Mouse (Mus musculus) intestine, embryonic 16.5 days (tissue): ENCODE results near the gene Atp6v1f. TPM values are rescaled to one million over a fixed set of nuclear protein-coding genes. Genes with fewer than 3 reads are reported as not detected.

Source experiments
- ATAC-seq: fragments of 200-750 bp; cut with Nextera tagmentation; 2 replicates; pipeline ENCODE4 v1.8.0; 2017; ENCODE audit warnings: moderate TSS enrichment, moderate library complexity
- H3K27ac ChIP-seq: fragments of 300-500 bp; sonication (generic); 2 replicates; pipeline ENCODE4 v1.5.1; 2014; ENCODE audit warnings: mild to moderate bottlenecking, low read length
- H3K27me3 ChIP-seq: fragments of 300-500 bp; sonication (generic); replicated peaks from 2 replicates; pipeline ENCODE4 v1.6.1; 2014; ENCODE audit warnings: low read length, control low read depth, mixed read lengths; ENCODE audit not compliant: control insufficient read depth, insufficient read depth
- H3K36me3 ChIP-seq: fragments of 300-500 bp; sonication (generic); 2 replicates; pipeline ENCODE4 v1.6.1; 2014; ENCODE audit warnings: low read length, control low read depth; ENCODE audit not compliant: control insufficient read depth, insufficient read depth
- H3K4me1 ChIP-seq: fragments of 300-500 bp; sonication (generic); 2 replicates; pipeline ENCODE4 v1.6.1; 2014; ENCODE audit warnings: low read length, control low read depth, mixed read lengths; ENCODE audit not compliant: control insufficient read depth, insufficient read depth
- H3K4me2 ChIP-seq: fragments of 300-500 bp; sonication (generic); 2 replicates; pipeline ENCODE4 v1.6.1; 2014; ENCODE audit warnings: low read depth, low read length, control low read depth
- H3K4me3 ChIP-seq: fragments of 300-500 bp; sonication (generic); 2 replicates; pipeline ENCODE4 v1.5.1; 2014; ENCODE audit warnings: mild to moderate bottlenecking, low read length
- H3K9ac ChIP-seq: fragments of 300-500 bp; sonication (generic); 2 replicates; pipeline ENCODE4 v1.6.1; 2014; ENCODE audit warnings: low read depth, low read length
- H3K9me3 ChIP-seq: fragments of 300-500 bp; sonication (generic); 2 replicates; pipeline ENCODE4 v1.6.1; 2016; ENCODE audit warnings: low read length, control low read depth; ENCODE audit not compliant: control insufficient read depth
- WGBS: fragments of 180-500 bp; shearing (Covaris S2); extraction: QIAGEN DNeasy Blood & Tissue Kit; methylation state at CpG from one replicate; pipeline ENCODE4 v1.1.7; 2014; 5-methylcytosine and 5-hydroxymethylcytosine counted together
- polyA plus RNA-seq: library from polyadenylated mRNA; unstranded; fragments of >200 nt; fragmentation: Nextera tagmentation; extraction: Ambion mirVana; gene quantifications from 2 replicates; pipeline ENCODE4 v1.2.1, GENCODE M21; 2015

The Atp6v1f gene
- polyA plus RNA-seq, 1 experiment from 2014 or later, result 358 TPM

DNA sequence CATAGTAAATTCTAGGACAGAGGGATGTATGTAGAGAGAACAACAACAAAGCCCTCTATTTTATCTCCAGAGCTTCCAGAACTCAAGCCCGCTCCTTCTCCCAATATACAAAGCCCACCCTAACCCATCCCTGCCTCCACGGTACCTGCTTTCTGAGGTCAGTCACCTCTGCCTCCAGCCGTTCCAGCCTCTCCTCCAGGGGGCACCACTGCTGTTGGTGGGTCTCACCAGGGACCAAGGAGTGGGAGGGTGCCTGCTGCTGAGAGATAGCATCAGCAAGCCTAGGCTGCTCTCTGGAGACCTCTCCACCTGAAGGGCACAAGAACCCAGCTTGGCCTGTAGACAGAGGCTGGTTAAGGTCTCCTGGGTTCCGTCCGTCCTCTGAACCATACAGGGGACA lies 38.0 kb downstream of the Atp6v1f start:
- Histone ChIP-seq H3K9ac (no peak overlapping the region), H3K27me3 (peaks cover 3% of the 10 kb centered on the region; the same call in 1 of the 2 replicates), H3K27ac (no peak overlapping the region), H3K9me3 (no peaks in the 10 kb centered on the region), H3K4me2 (no peak overlapping the region), H3K4me1 (peaks cover 24% of the 10 kb centered on the region), H3K36me3 (no peaks in the 10 kb centered on the region), H3K4me3 (no peak overlapping the region)
- no peak for ATAC-seq
- 94% methylated on average over 5 of the region's 5 CpGs for WGBS

DNA sequence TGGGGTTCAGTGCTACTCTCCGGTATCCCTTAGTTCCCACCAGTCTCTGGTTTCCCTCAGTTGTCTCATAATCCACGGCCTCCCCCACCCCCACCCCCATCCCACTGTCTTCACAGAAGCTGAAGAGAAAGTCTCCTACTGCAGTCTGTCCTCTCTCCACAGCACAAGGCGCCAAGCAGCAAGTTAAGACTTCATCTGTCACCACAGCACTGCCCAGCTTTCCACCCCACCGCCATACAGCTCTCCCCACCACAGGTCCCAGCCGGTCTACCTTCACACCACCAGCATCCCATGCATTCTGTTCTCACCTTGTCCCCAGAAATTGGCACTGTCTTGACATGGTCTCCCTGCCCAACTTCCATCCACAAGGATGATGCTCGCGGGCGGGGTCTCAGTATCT lies 39.3 kb downstream of the Atp6v1f start:
- Histone ChIP-seq H3K4me2 (peak overlapping the region; percentile 74), H3K27ac (no peak overlapping the region), H3K4me3 (peak overlapping the region; percentile 63), H3K9ac (peak overlapping the region; percentile 74), H3K36me3 (no peaks in the 10 kb centered on the region), H3K27me3 (peaks cover 3% of the 10 kb centered on the region; the same call in 1 of the 2 replicates), H3K9me3 (no peaks in the 10 kb centered on the region), H3K4me1 (peaks cover 24% of the 10 kb centered on the region)
- WGBS, result 25% methylated on average over 8 of the region's 8 CpGs
- ATAC-seq, result no peak

DNA sequence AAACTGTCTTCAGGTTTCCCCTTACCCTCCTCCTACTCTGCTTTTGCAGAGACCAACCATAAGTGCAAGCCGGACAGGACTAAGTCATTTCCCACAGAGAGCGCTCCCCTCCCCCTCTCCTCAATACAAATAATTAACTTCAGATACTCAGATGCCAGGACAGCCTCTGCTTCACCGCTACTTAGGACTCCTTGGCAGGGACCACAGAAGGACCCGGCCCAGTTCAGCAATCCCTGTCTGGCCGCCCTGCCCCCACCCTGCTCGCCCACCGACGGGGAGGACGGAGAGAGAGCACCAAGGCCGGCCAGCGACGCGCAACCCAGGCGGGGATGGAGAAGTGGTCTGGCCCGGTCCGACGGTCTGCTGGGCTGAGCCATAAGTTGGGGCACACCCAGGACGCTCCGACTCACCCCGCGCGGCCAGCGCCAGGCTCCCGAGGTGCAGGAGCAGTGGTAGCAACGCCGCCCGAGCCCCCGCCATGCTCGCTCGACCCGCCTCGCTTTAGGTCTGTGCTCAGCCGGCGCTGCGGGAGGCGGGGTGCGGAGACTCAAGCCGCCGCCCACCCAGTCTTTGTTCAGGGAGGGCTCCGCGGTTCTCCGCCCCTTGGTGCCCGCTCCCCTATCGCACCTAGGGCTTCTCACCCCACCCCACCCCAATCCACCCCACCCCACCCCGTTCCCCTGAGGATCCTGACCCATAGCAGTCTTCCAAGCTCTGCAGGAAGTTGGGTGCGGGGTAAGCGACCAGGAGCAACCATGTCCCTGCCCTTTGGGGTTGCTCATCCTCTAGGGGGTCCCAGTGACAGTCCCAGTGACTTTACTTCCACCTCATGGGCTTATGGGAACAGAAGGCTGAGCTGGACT lies 40.2 kb downstream of the Atp6v1f start, which contains the start of gene Kcp:
TSS of gene Kcp (minus strand) at position 506 of the 863 bp plus-strand sequence.
- Histone ChIP-seq H3K9me3 (no peaks in the 10 kb centered on the region), H3K36me3 (no peaks in the 10 kb centered on the region), H3K4me3 (peak within 1 kb of the TSS; percentile 63), H3K9ac (peak within 1 kb of the TSS; percentile 74), H3K4me2 (peak within 1 kb of the TSS; percentile 74), H3K4me1 (peaks cover 24% of the 10 kb centered on the region), H3K27ac (no peak within 1 kb of the TSS), H3K27me3 (peaks cover 3% of the 10 kb centered on the region; the same call in 1 of the 2 replicates)
- peak; percentile 54 for ATAC-seq
- WGBS, result under 1% methylated on average over 47 of the region's 47 CpGs

- no peak overlapping the region for H3K4me2 ChIP-seq
- H3K9me3 ChIP-seq, result no peaks in the 10 kb centered on the region
- no peak overlapping the region for H3K4me3 ChIP-seq
These were observed 41.6 kb downstream of the Atp6v1f start for GRCm38 (mm10) chr6:29509086-29509485.

DNA sequence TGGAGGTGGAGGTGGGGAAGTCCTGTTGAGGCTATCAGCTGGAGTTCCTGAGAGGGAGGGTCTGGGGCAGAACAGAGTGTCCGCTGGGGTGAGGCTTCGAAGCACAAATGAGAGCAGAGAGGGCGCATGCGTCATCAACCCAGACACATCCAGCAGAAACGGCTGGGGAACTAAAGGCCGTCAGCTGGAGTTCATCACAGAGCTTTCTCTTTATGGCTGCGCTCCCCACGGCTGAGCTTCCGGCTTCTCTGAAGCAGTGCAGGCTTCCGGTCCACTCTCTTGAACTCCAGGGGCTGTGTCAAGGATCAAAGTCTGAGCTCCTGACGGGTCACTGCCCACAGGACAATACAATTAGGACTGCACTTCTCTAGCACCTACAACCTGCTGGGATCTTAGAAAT lies 45.8 kb downstream of the Atp6v1f start:
- peak overlapping the region; percentile 50 for H3K9ac ChIP-seq
- H3K4me2 ChIP-seq, result peak overlapping the region; percentile 54
- no peaks in the 10 kb centered on the region for H3K9me3 ChIP-seq
- H3K27ac ChIP-seq, result peak overlapping the region; percentile 69
- no peaks in the 10 kb centered on the region for H3K36me3 ChIP-seq
- H3K4me1 ChIP-seq, result peaks cover 19% of the 10 kb centered on the region
- ATAC-seq, result peak; percentile 84
- no peaks in the 10 kb centered on the region; the same call in 1 of the 2 replicates for H3K27me3 ChIP-seq
- 2% methylated on average over 11 of the region's 11 CpGs for WGBS
- H3K4me3 ChIP-seq, result peak overlapping the region; percentile 26

More at GRCm38 (mm10) chr6:29509086-29509485, 41.6 kb downstream of the Atp6v1f start:
- Histone ChIP-seq H3K27me3 (peaks cover 3% of the 10 kb centered on the region; the same call in 1 of the 2 replicates), H3K9ac (no peak overlapping the region), H3K4me1 (peaks cover 32% of the 10 kb centered on the region), H3K36me3 (no peaks in the 10 kb centered on the region), H3K27ac (no peak overlapping the region)
- WGBS, result 31% methylated on average over 2 of the region's 2 CpGs
- ATAC-seq, result peak; percentile 57

- 9% methylated on average over 5 of the region's 5 CpGs for WGBS
- Histone ChIP-seq H3K4me1 (peaks cover 8% of the 10 kb centered on the region; the same call in 1 of the 2 replicates), H3K36me3 (no peaks in the 10 kb centered on the region), H3K4me3 (no peak overlapping the region), H3K9ac (no peak overlapping the region), H3K27me3 (no peaks in the 10 kb centered on the region), H3K27ac (no peak overlapping the region), H3K9me3 (no peaks in the 10 kb centered on the region), H3K4me2 (no peak overlapping the region)
- peak; percentile 34 for ATAC-seq
These were observed 49.6 kb downstream of the Atp6v1f start for GRCm38 (mm10) chr6:29517139-29517538.

Other genes starting within 250 kb of the Atp6v1f start
- gene Hilpda, start 195.2 kb upstream of the Atp6v1f start, polyA plus RNA-seq, result 27.0 and 27.8 TPM in 2 replicates
- 0.13 and 0.29 TPM in 2 replicates for gene Fam71f2, start 188.1 kb upstream of the Atp6v1f start, polyA plus RNA-seq
- not detected in 2 replicates for gene Fam71f1, start 148.6 kb upstream of the Atp6v1f start, polyA plus RNA-seq
- 276 and 282 TPM in 2 replicates for gene Calu, start 119.6 kb upstream of the Atp6v1f start, polyA plus RNA-seq
- 0.27 and 0.40 TPM in 2 replicates for gene Opn1sw, start 79.2 kb upstream of the Atp6v1f start, polyA plus RNA-seq
- 5.5 and 6.5 TPM in 2 replicates for gene Ccdc136, start 71.4 kb upstream of the Atp6v1f start, polyA plus RNA-seq
- 6.1 and 7.3 TPM in 2 replicates for gene Flnc, start 34.5 kb upstream of the Atp6v1f start, polyA plus RNA-seq
- 0.38 TPM in 1 of 2 replicates, not detected in the other for gene Atp6v1fnb, start 3.7 kb downstream of the Atp6v1f start, polyA plus RNA-seq
- 10.9 and 12.0 TPM in 2 replicates for gene Kcp, start 40.2 kb downstream of the Atp6v1f start, polyA plus RNA-seq
- 7.4 and 8.5 TPM in 2 replicates for gene Irf5, start 58.9 kb downstream of the Atp6v1f start, polyA plus RNA-seq
- 69.7 and 71.3 TPM in 2 replicates for gene Tnpo3, start 142.2 kb downstream of the Atp6v1f start, polyA plus RNA-seq
- gene Tspan33, start 226.5 kb downstream of the Atp6v1f start, polyA plus RNA-seq, result 0.98 and 2.6 TPM in 2 replicates